Mouse (Mus musculus) olfactory bulb, adult 2 months (tissue): Measurements from ENCODE around the gene Usp49.

Experiments
- CTCF ChIP-seq: fragments of 200-500 bp; IDR thresholded peaks from 2 replicates; pipeline ENCODE4 v1.5.1; 2012; ENCODE audit warnings: low read depth, mild to moderate bottlenecking, low read length, moderate library complexity; ENCODE audit not compliant: insufficient read depth
- POLR2A ChIP-seq: fragments of 200-500 bp; IDR thresholded peaks from 2 replicates; pipeline ENCODE4 v1.6.1; 2012; ENCODE audit warnings: mild to moderate bottlenecking, low read depth, low read length, moderate library complexity; ENCODE audit not compliant: insufficient read depth

- TF ChIP-seq POLR2A: no peak
- 0 out of 2 replicates have a peak, but pooled peaks have one; percentile 17 for TF ChIP-seq CTCF
These were observed 46.1 kb downstream of the Usp49 start for GRCm38 (mm10) chr17:47676581-47676980.
